Mouse (Mus musculus) kidney, adult 2 months (tissue): ENCODE measurements around the gene Parp9. TPM values are rescaled to one million over a fixed set of nuclear protein-coding genes. Genes with fewer than 3 reads are reported as not detected.
A peak's percentile ranks its signal among the peaks of the same experiment; 100 is the strongest.

Experiments
- DNase-seq: peaks from one replicate; pipeline ENCODE4 v3.0.0; 2021
- H3K27ac ChIP-seq: fragments of 200-500 bp; 2 replicates; pipeline ENCODE4 v1.5.1; 2012; ENCODE audit warnings: low read depth, low read length, control low read depth, inconsistent platforms; ENCODE audit not compliant: insufficient read depth
- H3K27me3 ChIP-seq: fragments of 200-500 bp; replicated peaks from 2 replicates; pipeline ENCODE4 v1.6.1; 2012; ENCODE audit warnings: mild to moderate bottlenecking, moderate library complexity, low read length, inconsistent platforms; ENCODE audit not compliant: control insufficient read depth, insufficient read depth
- H3K36me3 ChIP-seq: fragments of 200-500 bp; 2 replicates; pipeline ENCODE4 v1.6.1; 2012; ENCODE audit warnings: mild to moderate bottlenecking, moderate library complexity, low read length, inconsistent platforms; ENCODE audit not compliant: control insufficient read depth, insufficient read depth
- H3K4me1 ChIP-seq: fragments of 200-500 bp; 2 replicates; pipeline ENCODE4 v1.6.1; 2011; ENCODE audit warnings: low read length; ENCODE audit not compliant: control insufficient read depth, insufficient read depth
- H3K4me3 ChIP-seq: fragments of 200-500 bp; 2 replicates; pipeline ENCODE4 v1.5.1; 2011; ENCODE audit warnings: mild to moderate bottlenecking, low read depth, low read length, control low read depth; ENCODE audit not compliant: insufficient read depth
- CTCF ChIP-seq: fragments of 200-500 bp; conservative IDR thresholded peaks from 2 replicates; pipeline ENCODE4 v1.5.1; 2011; ENCODE audit warnings: low read depth, mild to moderate bottlenecking, control low read depth, low read length, moderate library complexity, mixed read lengths; ENCODE audit not compliant: insufficient read depth, insufficient read length
- POLR2A ChIP-seq: fragments of 200-500 bp; IDR thresholded peaks from one replicate; pipeline ENCODE4 v1.6.1; 2011; ENCODE audit warnings: low read depth, low read length, control low read depth
- WGBS: fragments of 180-500 bp; shearing (Covaris S2); methylation state at CpG from one replicate; pipeline ENCODE4 v1.1.7; 2018; 5-methylcytosine and 5-hydroxymethylcytosine counted together
- polyA plus RNA-seq: library from polyadenylated mRNA; depleted of rRNA; stranded (reverse); fragments of >200 nt; gene quantifications from 2 replicates; pipeline ENCODE4 v1.2.3, GENCODE M21; 2012

The Parp9 gene
- polyA plus RNA-seq, 1 experiment, result 8.0 TPM

GRCm38 (mm10) chr16:35981363-35981821 is 43.1 kb downstream of the Parp9 start:
- peak; percentile 100 for DNase-seq
- Histone ChIP-seq H3K36me3 (no peaks in the 10 kb centered on the region), H3K4me3 (no peak overlapping the region), H3K4me1 (peaks cover 3% of the 10 kb centered on the region; the same call in 1 of the 2 replicates), H3K27me3 (no peaks in the 10 kb centered on the region), H3K27ac (no peak overlapping the region)
- 55% methylated on average over 19 of the region's 19 CpGs for WGBS
- TF ChIP-seq POLR2A (no peak), CTCF (no peak; the same call in 1 of the 2 replicates)

- DNase-seq, result no peak
- 3% methylated on average over 15 of the region's 15 CpGs for WGBS
- Histone ChIP-seq H3K27ac (no peak overlapping the region), H3K27me3 (no peaks in the 10 kb centered on the region), H3K4me3 (peak overlapping the region; percentile 98), H3K36me3 (no peaks in the 10 kb centered on the region), H3K4me1 (peaks cover 3% of the 10 kb centered on the region; the same call in 1 of the 2 replicates)
- TF ChIP-seq POLR2A, result no peak
- no peak for TF ChIP-seq CTCF
Observed at GRCm38 (mm10) chr16:35982506-35982901, 44.2 kb downstream of the Parp9 start.

- peak; percentile 94 for DNase-seq
- H3K4me1 ChIP-seq, result peaks cover 3% of the 10 kb centered on the region; the same call in 1 of the 2 replicates
Observed at GRCm38 (mm10) chr16:35982902-35983516, 44.7 kb downstream of the Parp9 start.

GRCm38 (mm10) chr16:35983517-35984101 is 45.3 kb downstream of the Parp9 start:
- DNase-seq, result peak; percentile 62
- under 1% methylated on average over 50 of the region's 86 CpGs for WGBS
- H3K4me1 ChIP-seq, result peaks cover 3% of the 10 kb centered on the region; the same call in 1 of the 2 replicates
- no peaks in the 10 kb centered on the region for H3K27me3 ChIP-seq
- no peaks in the 10 kb centered on the region for H3K36me3 ChIP-seq
- no peak for TF ChIP-seq POLR2A
- no peak for TF ChIP-seq CTCF
- H3K4me3 ChIP-seq, result peak overlapping the region; percentile 98
- peak overlapping the region; percentile 79 for H3K27ac ChIP-seq

More at GRCm38 (mm10) chr16:35982902-35983516, 44.7 kb downstream of the Parp9 start:
- TF ChIP-seq POLR2A (peak; percentile 67), CTCF (no peak)
- under 1% methylated on average over 54 of the region's 54 CpGs for WGBS
- H3K36me3 ChIP-seq, result no peaks in the 10 kb centered on the region
- H3K4me3 ChIP-seq, result peak overlapping the region; percentile 98
- H3K27ac ChIP-seq, result peak overlapping the region; percentile 79
- H3K27me3 ChIP-seq, result no peaks in the 10 kb centered on the region

GRCm38 (mm10) chr16:35984471-35984870 is 46.2 kb downstream of the Parp9 start:
- Histone ChIP-seq H3K27ac (no peak overlapping the region), H3K27me3 (no peaks in the 10 kb centered on the region), H3K36me3 (no peaks in the 10 kb centered on the region), H3K4me3 (no peak overlapping the region), H3K4me1 (peaks cover 3% of the 10 kb centered on the region; the same call in 1 of the 2 replicates)
- TF ChIP-seq POLR2A, result no peak
- no peak for TF ChIP-seq CTCF
- WGBS, result 36% methylated on average over 3 of the region's 3 CpGs
- DNase-seq, result no peak

- no peaks in the 10 kb centered on the region for H3K36me3 ChIP-seq
- H3K4me3 ChIP-seq, result no peak overlapping the region
- no peak for DNase-seq
- no peak overlapping the region for H3K27ac ChIP-seq
- no peaks in the 10 kb centered on the region for H3K27me3 ChIP-seq
- WGBS, result 49% methylated on average over 1 of the region's 1 CpGs
- TF ChIP-seq POLR2A, result no peak
- no peak for TF ChIP-seq CTCF
- peaks cover 3% of the 10 kb centered on the region; the same call in 1 of the 2 replicates for H3K4me1 ChIP-seq
Observed at GRCm38 (mm10) chr16:35987930-35988329, 49.7 kb downstream of the Parp9 start.

GRCm38 (mm10) chr16:35992391-35992790 is 54.1 kb downstream of the Parp9 start:
- Histone ChIP-seq H3K4me1 (no peaks in the 10 kb centered on the region), H3K27ac (no peak overlapping the region), H3K36me3 (no peaks in the 10 kb centered on the region), H3K27me3 (no peaks in the 10 kb centered on the region), H3K4me3 (no peak overlapping the region)
- TF ChIP-seq CTCF (no peak), POLR2A (no peak)
- WGBS, result 46% methylated on average over 1 of the region's 1 CpGs
- no peak for DNase-seq
